ENCODE assay signal across 8 mouse cellular contexts in the genomic region with DNA sequence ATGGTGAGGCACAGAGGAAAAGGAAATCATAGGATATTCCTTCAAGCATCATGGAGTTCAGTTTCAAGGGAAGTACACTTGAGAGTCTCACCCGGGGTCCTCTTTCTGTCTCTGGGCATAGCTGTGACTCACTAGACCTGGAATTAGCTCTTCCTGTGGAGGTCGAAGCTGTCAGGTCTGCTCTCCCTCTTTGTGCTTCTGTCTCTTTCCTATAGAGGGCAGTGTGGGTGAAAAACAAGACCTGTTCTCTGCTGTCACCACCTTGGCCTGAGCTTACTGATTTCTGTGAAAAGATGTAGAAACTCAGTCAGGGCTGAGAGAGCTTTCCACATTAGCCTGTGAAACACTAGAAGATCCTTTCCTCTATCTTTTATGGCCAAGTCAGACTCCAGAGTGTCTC. TPM values are rescaled to one million over a fixed set of nuclear protein-coding genes. Genes with fewer than 3 reads are reported as not detected.
DNase-seq lines count a peak whose midpoint lies in the region; ATAC-seq and TF ChIP-seq lines count a peak whose summit lies in the region.
"Had no signal": no experiment of that assay in that cellular context is flagged by ENCODE, and none has a peak within 500 bp of the region (broad histone marks: within the 10 kb centered on the region; RNA-seq: fewer than 3 reads in every experiment).

No protein-coding gene starts in this region.

- CTCF ChIA-PET in Patski (lab: Charles Lee), result interaction anchor here (0.7 to 4.5 kb wide), 14 partner anchors 10 to 185 kb away, joined by 3 to 24 read pairs (median 4); no protein-coding TSS in a partner anchor

- no peak overlapping the region for H3K4me2 ChIP-seq in stomach, postnatal 0 days (replicated peaks; ENCODE audit: low read depth)
- H3K4me2 ChIP-seq: midbrain, embryonic 12.5 days had no signal

- in situ Hi-C loops in Patski (cut with MboI; ENCODE audit: low pct_unique_long_range_greater_than_20kb), result no loop called here

- POLR2A ChIA-PET in Patski (lab: Charles Lee), result interaction anchor here (1.2 kb wide), 1 partner anchor 173 kb away, joined by 3 read pairs; no protein-coding TSS in a partner anchor

- H3K79me2 ChIP-seq in liver, adult 2 months (ENCODE audit: control insufficient read depth, insufficient read depth, low read length), result peaks cover 4% of the 10 kb centered on the region; the same call in 1 of the 2 replicates

- 0 out of 2 replicates have a peak, but pooled peaks cover 1% of the 10 kb centered on the region for H3K4me1 ChIP-seq in liver, adult 2 months (ENCODE audit: control insufficient read depth, insufficient read depth, low read length)
- H3K4me1 ChIP-seq in stomach, postnatal 0 days (replicated peaks; ENCODE audit: control insufficient read depth, insufficient read depth), result no peaks in the 10 kb centered on the region
- H3K4me1 ChIP-seq: midbrain, embryonic 12.5 days had no signal

- peaks cover 5% of the 10 kb centered on the region; the same call in 1 of the 2 replicates for H3K36me3 ChIP-seq in liver, adult 2 months (ENCODE audit: control insufficient read depth, insufficient read depth, low read length)
- no peaks in the 10 kb centered on the region for H3K36me3 ChIP-seq in stomach, postnatal 0 days (ENCODE audit: control insufficient read depth, insufficient read depth, low read length)
- H3K36me3 ChIP-seq: midbrain, embryonic 12.5 days had no signal

- WGBS in liver, adult 2 months, result 25% methylated on average over 2 of the region's 2 CpGs
- 24% methylated on average over 2 of the region's 2 CpGs for WGBS in stomach, postnatal 0 days

- H3K27me3 ChIP-seq in liver, adult 2 months (ENCODE audit: control insufficient read depth, insufficient read depth, low read length), result no peaks in the 10 kb centered on the region
- H3K27me3 ChIP-seq in Patski, result no peaks in the 10 kb centered on the region
- no peaks in the 10 kb centered on the region for H3K27me3 ChIP-seq in stomach, postnatal 0 days (ENCODE audit: control insufficient read depth, insufficient read depth, low read length)
- H3K27me3 ChIP-seq: midbrain, embryonic 12.5 days had no signal

- DNase-seq in liver, adult 2 months (ENCODE audit: extremely low read depth, low read depth, low spot score), result peak; percentile 67
- DNase-seq in liver, result no peak
- DNase-seq in Patski (ENCODE audit: low read depth, low spot score), result no peak
- peak; percentile 50 for DNase-seq in embryo, embryonic 11 days
- DNase-seq in kidney, postnatal 10 days, result peak; percentile 46
- DNase-seq in stomach, postnatal 0 days (ENCODE audit: low spot score), result no peak
- DNase-seq in right cerebral cortex, postnatal 14 days, result no peak

- TF ChIP-seq EP300 in stomach, postnatal 0 days (optimal IDR thresholded peaks at IDR 0.05), result no peak

- no peaks in the 10 kb centered on the region for H3K9me3 ChIP-seq in stomach, postnatal 0 days (ENCODE audit: control insufficient read depth, low read length)
- H3K9me3 ChIP-seq: midbrain, embryonic 12.5 days had no signal

- H3K4me3 ChIP-seq in liver, adult 2 months (ENCODE audit: insufficient read depth, low read depth, low read length), result no peak overlapping the region
- no peak overlapping the region for H3K4me3 ChIP-seq in stomach, postnatal 0 days (ENCODE audit: low read depth, low read length)
- H3K4me3 ChIP-seq: midbrain, embryonic 12.5 days had no signal

- TF ChIP-seq POLR2A in liver, adult 2 months (IDR thresholded peaks at IDR 0.05; ENCODE audit: extremely low read depth, insufficient read depth, low read length), result no peak

- H3K27ac ChIP-seq in liver, adult 2 months (replicated peaks; ENCODE audit: insufficient read depth, low read depth, low read length), result peak overlapping the region; percentile 49
- H3K27ac ChIP-seq in stomach, postnatal 0 days (replicated peaks), result no peak overlapping the region
- H3K27ac ChIP-seq: midbrain, embryonic 12.5 days had no signal

- H3K9ac ChIP-seq in liver, adult 2 months (ENCODE audit: low read depth, low read length), result no peak overlapping the region
- no peak overlapping the region for H3K9ac ChIP-seq in stomach, postnatal 0 days (ENCODE audit: low read length)
- H3K9ac ChIP-seq: midbrain, embryonic 12.5 days had no signal

- ATAC-seq in Patski, result peak; percentile 62
- peak; percentile 32; the same call in 1 of the 2 replicates for ATAC-seq in stomach, postnatal 0 days (ENCODE audit: low FRiP score, low TSS enrichment)

- TF ChIP-seq CTCF in liver, adult 2 months (IDR thresholded peaks at IDR 0.05; ENCODE audit: low read depth, low read length), result peak; percentile 44; the same call in 1 of the 2 replicates
- peak; percentile 78 for TF ChIP-seq CTCF in Patski (IDR thresholded peaks at IDR 0.05)
- TF ChIP-seq CTCF in stomach, postnatal 0 days (IDR thresholded peaks at IDR 0.05; ENCODE audit: low read depth), result peak; percentile 71

RNA-seq across cellular contexts. Expression of a gene that starts 43.2 kb away (rescaled TPM):
- total RNA-seq in liver, adult 2 months (2014; rRNA removed), result 4,768 and 8,294 TPM in 2 replicates
- 7,598 and 8,406 TPM in 2 replicates for polyA plus RNA-seq in liver, adult 2 months (2012; rRNA removed)
- not detected for polyA plus RNA-seq in Patski (2021)
- polyA plus RNA-seq in stomach, postnatal 0 days (2015; fragmentation: Nextera tagmentation; extraction: Ambion mirVana), result 318 and 335 TPM in 2 replicates

RNA-seq across cellular contexts. Expression of a gene that starts 50.2 kb away (rescaled TPM):
- total RNA-seq in liver, adult 2 months (2014; rRNA removed), result 2,319 and 2,365 TPM in 2 replicates
- 8,710 and 9,739 TPM in 2 replicates for polyA plus RNA-seq in liver, adult 2 months (2012; rRNA removed)
- polyA plus RNA-seq in Patski (2021), result not detected
- polyA plus RNA-seq in stomach, postnatal 0 days (2015; fragmentation: Nextera tagmentation; extraction: Ambion mirVana), result 0.58 and 1.2 TPM in 2 replicates
- polyA plus RNA-seq: midbrain, embryonic 12.5 days had no signal

RNA-seq across cellular contexts. Expression of a gene that starts 55.3 kb away (rescaled TPM):
- 187 and 323 TPM in 2 replicates for total RNA-seq in liver, adult 2 months (2014; rRNA removed)
- 177 and 239 TPM in 2 replicates for polyA plus RNA-seq in liver, adult 2 months (2012; rRNA removed)
- polyA plus RNA-seq in Patski (2021), result not detected
- polyA plus RNA-seq in stomach, postnatal 0 days (2015; fragmentation: Nextera tagmentation; extraction: Ambion mirVana), result 13.7 and 20.3 TPM in 2 replicates
- polyA plus RNA-seq: midbrain, embryonic 12.5 days had no signal

Comparison
In these comparisons a context has a peak if more than half of its experiments do, and no peak if none do; other contexts are left out.
1. DNase-seq: peak in liver, adult 2 months (single experiment), embryo, embryonic 11 days (single experiment) and kidney, postnatal 10 days (single experiment); none in liver (single experiment), Patski (single experiment), stomach, postnatal 0 days (single experiment) and right cerebral cortex, postnatal 14 days (single experiment).
2. RNA of a gene that starts 43.2 kb away (polyA plus RNA-seq): 7,598 to 8,406 TPM in liver, adult 2 months and 318 to 335 TPM in stomach, postnatal 0 days; not detected in Patski (single experiment); every median in the first group is over 100 times any median in the second.
3. RNA of a gene that starts 50.2 kb away (polyA plus RNA-seq): 8,710 to 9,739 TPM in liver, adult 2 months; 0.58 to 1.2 TPM in stomach, postnatal 0 days and not detected in Patski (single experiment); every median in the first group is over 1,000 times any median in the second.
4. RNA of a gene that starts 55.3 kb away (polyA plus RNA-seq): 177 to 239 TPM in liver, adult 2 months and 13.7 to 20.3 TPM in stomach, postnatal 0 days; not detected in Patski (single experiment); every median in the first group is over 10 times any median in the second.
5. Peak in every context shown above with its lines, with median percentiles within 50 percentile points of each other: CTCF ChIP-seq.